Mouse (Mus musculus) erythroblast, embryonic 14.5 days (primary cell): ENCODE results near the gene Thsd4.

Experiments
- GATA1 ChIP-seq: IDR thresholded peaks from 2 replicates; pipeline ENCODE4 v1.6.1; 2012; ENCODE audit warnings: low read length, inconsistent platforms, mixed read lengths
- TAL1 ChIP-seq: IDR thresholded peaks from 3 replicates; pipeline ENCODE4 v1.6.1; 2012; ENCODE audit warnings: low read length, inconsistent platforms, mixed read lengths

DNA sequence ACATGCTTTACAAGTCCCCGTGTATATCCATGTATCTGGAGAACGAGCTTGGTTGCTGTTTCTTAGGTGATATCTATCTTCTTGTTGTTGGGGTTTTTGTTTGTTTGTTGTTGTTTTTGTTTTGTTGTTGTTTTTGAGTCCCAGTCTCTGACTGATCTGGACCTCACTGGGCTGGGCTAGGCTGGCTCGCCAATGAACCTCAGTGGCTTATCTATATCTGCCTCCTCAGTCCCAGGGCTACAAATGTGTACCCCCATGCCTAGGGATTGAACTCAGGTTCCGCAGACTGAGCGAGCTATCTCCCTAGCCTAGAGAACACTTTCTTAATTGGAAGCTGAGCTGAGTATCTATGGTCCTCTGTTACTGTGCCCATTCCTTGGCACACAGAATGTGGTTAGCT is 241.1 kb downstream of the Thsd4 start:
- TF ChIP-seq GATA1 = no peak
- no peak for TF ChIP-seq TAL1
